Mouse (Mus musculus): ENCODE results near the gene Iqsec1.

GRCm38 (mm10) chr6:90950936-90951335 lies 37.5 kb downstream of the Iqsec1 start:
- TF ChIP-seq SIN3A (IDR thresholded peaks at IDR 0.05; ENCODE audit: low read length) (no peak), CTCF (conservative IDR thresholded peaks at IDR 0.05 in 1 of 2, IDR thresholded peaks at IDR 0.05 in 1 of 2; ENCODE audit: low read depth in 2 of 2, low read length in 2 of 2) (no peak), POLR2A (IDR thresholded peaks at IDR 0.05; ENCODE audit: low read depth, low read length) (no peak), EP300 (IDR thresholded peaks at IDR 0.05; ENCODE audit: low read length) (no peak), ZC3H11A (IDR thresholded peaks at IDR 0.05; ENCODE audit: low read depth, low read length) (no peak), MAX (IDR thresholded peaks at IDR 0.05; ENCODE audit: low read length) (no peak), MXI1 (IDR thresholded peaks at IDR 0.05; ENCODE audit: low read depth, low read length) (no peak), CHD2 (IDR thresholded peaks at IDR 0.05; ENCODE audit: low read length) (no peak), ELF1 (IDR thresholded peaks at IDR 0.05; ENCODE audit: low read depth, low read length) (no peak)
